Mouse (Mus musculus): Measurements from ENCODE around the gene Gpr37l1. TPM values are rescaled to one million over a fixed set of nuclear protein-coding genes. Genes with fewer than 3 reads are reported as not detected.

The Gpr37l1 gene
- 0.75 and 0.98 TPM in 2 replicates for polyA plus RNA-seq (2012; rRNA removed)

- no peak for DNase-seq
- Histone ChIP-seq H3K36me3 (ENCODE audit: control insufficient read depth, insufficient read depth, low read length) (no peaks in the 10 kb centered on the region), H3K4me3 (ENCODE audit: insufficient read depth, low read depth, low read length) (no peak within 1 kb of the TSS), H3K27me3 (replicated peaks; ENCODE audit: control insufficient read depth, insufficient read depth, low read length) (no peaks in the 10 kb centered on the region), H3K4me1 (ENCODE audit: control insufficient read depth, insufficient read depth, low read length) (peaks cover 14% of the 10 kb centered on the region; the same call in 1 of the 2 replicates), H3K27ac (ENCODE audit: insufficient read depth, low read depth, low read length) (peak within 1 kb of the TSS; percentile 82)
- WGBS, result 63% methylated on average over 11 of the region's 11 CpGs
- TF ChIP-seq CTCF (conservative IDR thresholded peaks at IDR 0.05; ENCODE audit: insufficient read depth, insufficient read length, low read depth, low read length) (0 out of 2 replicates have a peak, but pooled peaks have one; percentile 23), POLR2A (IDR thresholded peaks at IDR 0.05; ENCODE audit: low read depth, low read length) (no peak)
These were observed at the start of gene Gpr37l1 for GRCm38 (mm10) chr1:135167435-135167834. Gpr37l1 (minus strand) TSS chr1:135167681.

- no peaks in the 10 kb centered on the region for H3K36me3 ChIP-seq (ENCODE audit: control insufficient read depth, insufficient read depth, low read length)
- H3K27ac ChIP-seq (ENCODE audit: insufficient read depth, low read depth, low read length), result no peak overlapping the region
- 85% methylated on average over 9 of the region's 9 CpGs for whole genome bisulfite sequencing
- TF ChIP-seq CTCF (conservative IDR thresholded peaks at IDR 0.05; ENCODE audit: insufficient read depth, insufficient read length, low read depth, low read length), result no peak
- no peak for TF ChIP-seq POLR2A (IDR thresholded peaks at IDR 0.05; ENCODE audit: low read depth, low read length)
- no peaks in the 10 kb centered on the region for H3K4me1 ChIP-seq (ENCODE audit: control insufficient read depth, insufficient read depth, low read length)
- H3K27me3 ChIP-seq (replicated peaks; ENCODE audit: control insufficient read depth, insufficient read depth, low read length), result no peaks in the 10 kb centered on the region
- H3K4me3 ChIP-seq (ENCODE audit: insufficient read depth, low read depth, low read length), result no peak overlapping the region
- no peak for DNase-seq
These were observed 46.5 kb upstream of the Gpr37l1 start for GRCm38 (mm10) chr1:135213772-135214640.

- no peaks in the 10 kb centered on the region for H3K27me3 ChIP-seq (replicated peaks; ENCODE audit: control insufficient read depth, insufficient read depth, low read length)
- DNase-seq, result no peak
- H3K4me3 ChIP-seq (ENCODE audit: insufficient read depth, low read depth, low read length), result no peak overlapping the region
- 54% methylated on average over 5 of the region's 5 CpGs for WGBS
- H3K27ac ChIP-seq (ENCODE audit: insufficient read depth, low read depth, low read length), result no peak overlapping the region
- H3K4me1 ChIP-seq (ENCODE audit: control insufficient read depth, insufficient read depth, low read length), result no peaks in the 10 kb centered on the region
- H3K36me3 ChIP-seq (ENCODE audit: control insufficient read depth, insufficient read depth, low read length), result no peaks in the 10 kb centered on the region
- TF ChIP-seq CTCF (conservative IDR thresholded peaks at IDR 0.05; ENCODE audit: insufficient read depth, insufficient read length, low read depth, low read length), result no peak
- TF ChIP-seq POLR2A (IDR thresholded peaks at IDR 0.05; ENCODE audit: low read depth, low read length), result no peak
These were observed 42.9 kb upstream of the Gpr37l1 start for GRCm38 (mm10) chr1:135210421-135210820.

GRCm38 (mm10) chr1:135208716-135209115, 41.2 kb upstream of the Gpr37l1 start:
- H3K27ac ChIP-seq (ENCODE audit: insufficient read depth, low read depth, low read length), result no peak overlapping the region
- TF ChIP-seq POLR2A (IDR thresholded peaks at IDR 0.05; ENCODE audit: low read depth, low read length) (no peak), CTCF (conservative IDR thresholded peaks at IDR 0.05; ENCODE audit: insufficient read depth, insufficient read length, low read depth, low read length) (no peak)
- 57% methylated on average over 9 of the region's 9 CpGs for WGBS
- H3K4me3 ChIP-seq (ENCODE audit: insufficient read depth, low read depth, low read length), result no peak overlapping the region
- H3K27me3 ChIP-seq (replicated peaks; ENCODE audit: control insufficient read depth, insufficient read depth, low read length), result no peaks in the 10 kb centered on the region
- no peaks in the 10 kb centered on the region for H3K4me1 ChIP-seq (ENCODE audit: control insufficient read depth, insufficient read depth, low read length)
- DNase-seq, result no peak
- H3K36me3 ChIP-seq (ENCODE audit: control insufficient read depth, insufficient read depth, low read length), result no peaks in the 10 kb centered on the region

GRCm38 (mm10) chr1:135206586-135207339, 39.3 kb upstream of the Gpr37l1 start:
- no peak overlapping the region for H3K4me3 ChIP-seq (ENCODE audit: insufficient read depth, low read depth, low read length)
- no peaks in the 10 kb centered on the region for H3K4me1 ChIP-seq (ENCODE audit: control insufficient read depth, insufficient read depth, low read length)
- H3K27me3 ChIP-seq (replicated peaks; ENCODE audit: control insufficient read depth, insufficient read depth, low read length), result no peaks in the 10 kb centered on the region
- 95% methylated on average over 14 of the region's 14 CpGs for WGBS
- H3K36me3 ChIP-seq (ENCODE audit: control insufficient read depth, insufficient read depth, low read length), result no peaks in the 10 kb centered on the region
- no peak for TF ChIP-seq POLR2A (IDR thresholded peaks at IDR 0.05; ENCODE audit: low read depth, low read length)
- no peak for TF ChIP-seq CTCF (conservative IDR thresholded peaks at IDR 0.05; ENCODE audit: insufficient read depth, insufficient read length, low read depth, low read length)
- H3K27ac ChIP-seq (ENCODE audit: insufficient read depth, low read depth, low read length), result no peak overlapping the region
- no peak for DNase-seq

GRCm38 (mm10) chr1:135205257-135205656, 37.8 kb upstream of the Gpr37l1 start:
- Histone ChIP-seq H3K36me3 (ENCODE audit: control insufficient read depth, insufficient read depth, low read length) (no peaks in the 10 kb centered on the region), H3K27ac (ENCODE audit: insufficient read depth, low read depth, low read length) (no peak overlapping the region), H3K27me3 (replicated peaks; ENCODE audit: control insufficient read depth, insufficient read depth, low read length) (no peaks in the 10 kb centered on the region), H3K4me3 (ENCODE audit: insufficient read depth, low read depth, low read length) (no peak overlapping the region), H3K4me1 (ENCODE audit: control insufficient read depth, insufficient read depth, low read length) (no peaks in the 10 kb centered on the region)
- no peak for DNase-seq
- WGBS, result 86% methylated on average over 4 of the region's 4 CpGs
- TF ChIP-seq POLR2A (IDR thresholded peaks at IDR 0.05; ENCODE audit: low read depth, low read length) (no peak), CTCF (conservative IDR thresholded peaks at IDR 0.05; ENCODE audit: insufficient read depth, insufficient read length, low read depth, low read length) (no peak)
